Mouse (Mus musculus): ENCODE data around the gene Fut7. TPM values are rescaled to one million over a fixed set of nuclear protein-coding genes. Genes with fewer than 3 reads are reported as not detected.
"Not testable (repeated sequence)": the region's sequence is repeated elsewhere in the genome, so short reads cannot be mapped to it uniquely, and the experiment has no call there.

Gene Fut7
- polyA plus RNA-seq, 1 experiment from 2014 or later = 0.27 TPM

- H3K9ac ChIP-seq (ENCODE audit: low read depth, low read length) = no peak overlapping the region
- TF ChIP-seq CTCF (IDR thresholded peaks at IDR 0.05; ENCODE audit: low read depth) = peak; percentile 87
- peak overlapping the region; percentile 41 for H3K4me2 ChIP-seq (replicated peaks; ENCODE audit: low read depth)
- H3K4me1 ChIP-seq (replicated peaks; ENCODE audit: control insufficient read depth, insufficient read depth, low read length) = no peaks in the 10 kb centered on the region
- 0 out of 2 replicates have a peak, but pooled peaks cover 6% of the 10 kb centered on the region for H3K27me3 ChIP-seq (replicated peaks; ENCODE audit: control insufficient read depth, insufficient read depth, low read length)
- H3K4me3 ChIP-seq (ENCODE audit: low read depth, low read length) = no peak overlapping the region
- H3K36me3 ChIP-seq (ENCODE audit: control insufficient read depth, insufficient read depth) = no peaks in the 10 kb centered on the region
- no peak for ATAC-seq
- no peaks in the 10 kb centered on the region for H3K9me3 ChIP-seq (ENCODE audit: control insufficient read depth)
- no peak overlapping the region for H3K27ac ChIP-seq (ENCODE audit: low read depth, low read length)
- WGBS = 2% methylated on average over 17 of the region's 17 CpGs
These were observed 22.3 kb upstream of the Fut7 start for GRCm38 (mm10) chr2:25400764-25401163.

GRCm38 (mm10) chr2:25402377-25402971, 20.6 kb upstream of the Fut7 start:
- ATAC-seq = peak; percentile 32; the same call in 1 of the 2 replicates
- Histone ChIP-seq H3K9ac (ENCODE audit: low read depth, low read length) (no peak overlapping the region), H3K27me3 (replicated peaks; ENCODE audit: control insufficient read depth, insufficient read depth, low read length) (0 out of 2 replicates have a peak, but pooled peaks cover 6% of the 10 kb centered on the region)

DNA sequence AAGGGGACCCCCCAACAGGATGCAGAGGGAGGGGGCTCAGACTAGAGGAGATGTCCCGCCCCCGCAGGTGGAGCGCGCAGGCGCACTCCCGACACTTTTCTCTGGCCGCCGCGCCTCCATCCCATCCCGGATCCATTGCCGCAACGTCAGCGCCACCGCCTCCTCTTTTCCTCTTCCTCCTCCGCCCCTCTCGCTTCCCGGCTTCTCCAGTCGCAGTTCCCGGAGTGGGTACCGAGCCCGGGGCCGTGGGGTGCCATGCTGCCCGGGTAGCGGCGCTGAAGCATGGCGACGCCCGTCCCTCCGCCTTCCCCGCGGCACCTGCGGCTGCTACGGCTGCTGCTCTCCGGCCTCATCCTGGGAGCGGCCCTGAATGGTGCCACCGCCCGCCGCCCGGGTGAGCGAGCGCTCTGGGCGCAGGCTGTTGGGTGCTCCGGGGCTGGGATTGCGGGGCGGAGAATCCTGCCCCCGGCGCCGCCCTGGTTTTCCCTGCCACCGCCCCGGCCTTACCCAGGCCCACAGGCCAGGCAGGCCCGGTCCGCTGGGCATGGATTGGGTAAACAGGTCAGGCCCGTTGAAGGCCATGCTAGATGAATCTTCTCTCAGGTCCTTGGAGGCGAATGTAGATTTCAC, 20.0 kb upstream of the Fut7 start:
- Histone ChIP-seq H3K9ac (ENCODE audit: low read depth, low read length) (peak overlapping the region; percentile 45), H3K27me3 (replicated peaks; ENCODE audit: control insufficient read depth, insufficient read depth, low read length) (0 out of 2 replicates have a peak, but pooled peaks cover 6% of the 10 kb centered on the region), H3K9me3 (ENCODE audit: control insufficient read depth) (no peaks in the 10 kb centered on the region), H3K4me1 (replicated peaks; ENCODE audit: control insufficient read depth, insufficient read depth, low read length) (no peaks in the 10 kb centered on the region), H3K27ac (ENCODE audit: low read depth, low read length) (peak overlapping the region; percentile 50), H3K4me3 (ENCODE audit: low read depth, low read length) (peak overlapping the region; percentile 60), H3K4me2 (replicated peaks; ENCODE audit: low read depth) (peak overlapping the region; percentile 90), H3K36me3 (ENCODE audit: control insufficient read depth, insufficient read depth) (no peaks in the 10 kb centered on the region)
- TF ChIP-seq CTCF (IDR thresholded peaks at IDR 0.05; ENCODE audit: low read depth) = no peak
- WGBS = 2% methylated on average over 53 of the region's 54 CpGs
- peak; percentile 62 for ATAC-seq

More at GRCm38 (mm10) chr2:25402377-25402971, 20.6 kb upstream of the Fut7 start:
- 0% methylated on average over 13 of the region's 13 CpGs for WGBS
- Histone ChIP-seq H3K36me3 (ENCODE audit: control insufficient read depth, insufficient read depth) (no peaks in the 10 kb centered on the region), H3K4me2 (replicated peaks; ENCODE audit: low read depth) (peak overlapping the region; percentile 90), H3K4me1 (replicated peaks; ENCODE audit: control insufficient read depth, insufficient read depth, low read length) (no peaks in the 10 kb centered on the region), H3K4me3 (ENCODE audit: low read depth, low read length) (peak overlapping the region; percentile 60), H3K9me3 (ENCODE audit: control insufficient read depth) (no peaks in the 10 kb centered on the region), H3K27ac (ENCODE audit: low read depth, low read length) (no peak overlapping the region)
- TF ChIP-seq CTCF (IDR thresholded peaks at IDR 0.05; ENCODE audit: low read depth) = peak; percentile 88

DNA sequence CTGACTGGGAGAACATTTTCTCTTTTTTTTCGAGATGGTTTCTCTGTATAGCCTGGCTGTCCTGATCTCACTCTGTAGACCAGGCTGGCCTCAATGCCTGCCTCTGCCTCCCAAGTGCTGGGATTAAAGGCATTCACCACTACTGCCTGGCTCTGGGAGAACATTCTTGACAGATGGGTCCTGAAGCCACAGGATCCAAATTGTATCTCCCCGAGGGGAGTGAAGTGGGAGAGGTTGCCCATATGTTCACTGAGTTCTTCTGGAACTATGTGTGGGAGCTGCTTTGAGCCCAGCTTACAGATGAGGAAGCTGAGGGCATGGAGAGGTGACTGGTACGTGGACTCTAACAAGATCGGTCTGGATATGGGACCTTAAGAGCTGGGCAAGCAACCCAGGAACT, 19.1 kb upstream of the Fut7 start:
- H3K27me3 ChIP-seq (replicated peaks; ENCODE audit: control insufficient read depth, insufficient read depth, low read length) = 0 out of 2 replicates have a peak, but pooled peaks cover 3% of the 10 kb centered on the region
- TF ChIP-seq CTCF (IDR thresholded peaks at IDR 0.05; ENCODE audit: low read depth) = no peak
- WGBS = 93% methylated on average over 4 of the region's 4 CpGs
- H3K4me1 ChIP-seq (replicated peaks; ENCODE audit: control insufficient read depth, insufficient read depth, low read length) = no peaks in the 10 kb centered on the region
- H3K4me3 ChIP-seq (ENCODE audit: low read depth, low read length) = no peak overlapping the region
- no peak overlapping the region for H3K27ac ChIP-seq (ENCODE audit: low read depth, low read length)
- no peaks in the 10 kb centered on the region for H3K9me3 ChIP-seq (ENCODE audit: control insufficient read depth)
- H3K9ac ChIP-seq (ENCODE audit: low read depth, low read length) = no peak overlapping the region
- no peak overlapping the region for H3K4me2 ChIP-seq (replicated peaks; ENCODE audit: low read depth)
- H3K36me3 ChIP-seq (ENCODE audit: control insufficient read depth, insufficient read depth) = no peaks in the 10 kb centered on the region
- no peak for ATAC-seq

- no peak for ATAC-seq
- no peaks in the 10 kb centered on the region for H3K9me3 ChIP-seq (ENCODE audit: control insufficient read depth)
- no peak overlapping the region for H3K27ac ChIP-seq (ENCODE audit: low read depth, low read length)
- no peak overlapping the region for H3K9ac ChIP-seq (ENCODE audit: low read depth, low read length)
- H3K27me3 ChIP-seq (replicated peaks; ENCODE audit: control insufficient read depth, insufficient read depth, low read length) = no peaks in the 10 kb centered on the region
- H3K36me3 ChIP-seq (ENCODE audit: control insufficient read depth, insufficient read depth) = no peaks in the 10 kb centered on the region
- no peak overlapping the region for H3K4me2 ChIP-seq (replicated peaks; ENCODE audit: low read depth)
- 87% methylated on average over 10 of the region's 10 CpGs for WGBS
- H3K4me3 ChIP-seq (ENCODE audit: low read depth, low read length) = no peak overlapping the region
- no peak for TF ChIP-seq CTCF (IDR thresholded peaks at IDR 0.05; ENCODE audit: low read depth)
- H3K4me1 ChIP-seq (replicated peaks; ENCODE audit: control insufficient read depth, insufficient read depth, low read length) = no peaks in the 10 kb centered on the region
These were observed 14.2 kb upstream of the Fut7 start for GRCm38 (mm10) chr2:25408908-25409307.

DNA sequence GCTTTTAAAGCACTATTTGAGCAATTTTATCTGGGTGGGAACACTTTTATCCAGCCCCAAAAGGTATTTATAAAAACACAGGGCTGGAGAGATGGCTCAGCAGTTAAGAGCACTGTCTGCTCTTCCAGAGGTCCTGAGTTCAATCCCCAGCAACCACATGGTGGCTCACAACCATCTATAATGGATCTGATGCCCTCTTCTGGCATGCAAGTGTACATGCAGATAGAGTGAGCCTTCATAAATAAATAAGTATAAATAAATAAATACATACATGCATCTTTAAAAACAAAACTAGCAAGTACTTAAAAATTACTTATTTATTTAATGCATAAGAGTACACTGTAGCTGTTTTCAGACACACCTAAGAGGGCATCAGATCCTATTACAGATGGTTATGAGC, 9.6 kb upstream of the Fut7 start:
- H3K36me3 ChIP-seq (ENCODE audit: control insufficient read depth, insufficient read depth); H3K27me3 ChIP-seq (replicated peaks; ENCODE audit: control insufficient read depth, insufficient read depth, low read length); H3K4me2 ChIP-seq (replicated peaks; ENCODE audit: low read depth); ATAC-seq; H3K4me1 ChIP-seq (replicated peaks; ENCODE audit: control insufficient read depth, insufficient read depth, low read length); H3K27ac ChIP-seq (ENCODE audit: low read depth, low read length); H3K9me3 ChIP-seq (ENCODE audit: control insufficient read depth); H3K9ac ChIP-seq (ENCODE audit: low read depth, low read length); H3K4me3 ChIP-seq (ENCODE audit: low read depth, low read length): not testable (repeated sequence)
- peak; percentile 38; the same call in 1 of the 2 replicates for TF ChIP-seq CTCF (IDR thresholded peaks at IDR 0.05; ENCODE audit: low read depth)
